Mouse (Mus musculus): ENCODE results near the gene Tmem201.
"Not testable (repeated sequence)": the region's sequence is repeated elsewhere in the genome, so short reads cannot be mapped to it uniquely, and the experiment has no call there.

Tmem201 gene

DNA sequence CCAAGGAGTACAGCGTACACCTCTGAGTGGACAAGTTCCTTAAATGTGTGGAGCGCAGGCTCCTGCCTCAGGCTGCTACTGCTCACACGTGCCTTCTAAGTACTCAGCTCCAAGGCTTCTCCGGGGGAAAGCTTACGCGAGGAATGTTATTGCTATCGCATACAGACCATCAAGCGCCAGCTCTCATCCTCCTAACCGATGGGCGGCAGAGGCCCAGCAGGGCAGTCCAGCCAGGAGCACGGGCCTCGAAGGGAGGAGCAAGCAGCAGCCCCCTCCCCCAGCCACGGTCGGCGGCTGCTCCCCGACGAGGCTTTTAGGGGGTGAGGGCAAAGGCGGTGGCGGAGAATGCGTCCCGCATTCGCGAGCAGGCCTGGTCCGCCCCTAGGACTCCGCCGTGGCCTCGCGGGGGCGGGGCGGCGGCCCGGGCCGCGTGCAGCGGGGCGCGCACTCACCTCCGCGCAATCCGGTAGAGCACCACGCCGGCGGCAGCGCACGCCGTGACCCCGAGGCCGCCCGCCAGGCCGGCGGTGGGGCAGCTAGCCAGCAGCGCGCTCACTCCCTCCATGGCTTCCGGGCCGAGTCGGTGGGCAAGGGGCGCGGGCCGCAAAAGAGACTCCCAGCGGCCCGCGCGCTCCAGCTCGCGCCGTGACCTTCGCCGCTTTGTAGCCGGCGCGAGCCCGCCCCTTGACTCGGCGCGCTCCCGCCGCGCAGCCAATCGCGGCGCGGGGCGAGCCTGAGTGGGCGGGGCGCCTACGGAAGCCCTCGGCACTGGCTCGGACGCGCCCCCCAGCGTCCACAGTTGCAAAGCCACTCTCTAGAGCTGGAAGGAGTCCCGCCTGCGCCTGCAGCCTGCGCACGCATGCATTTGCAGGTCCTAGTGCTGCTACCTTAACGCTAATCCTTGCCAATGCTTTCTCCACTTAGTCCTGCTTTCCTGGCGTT, at the start of gene Tmem201:
Tmem201 (minus strand) TSS at position 662 of the 942 bp plus-strand sequence.
- DNase-seq (ENCODE audit: low spot score), result peak; percentile 94

DNA sequence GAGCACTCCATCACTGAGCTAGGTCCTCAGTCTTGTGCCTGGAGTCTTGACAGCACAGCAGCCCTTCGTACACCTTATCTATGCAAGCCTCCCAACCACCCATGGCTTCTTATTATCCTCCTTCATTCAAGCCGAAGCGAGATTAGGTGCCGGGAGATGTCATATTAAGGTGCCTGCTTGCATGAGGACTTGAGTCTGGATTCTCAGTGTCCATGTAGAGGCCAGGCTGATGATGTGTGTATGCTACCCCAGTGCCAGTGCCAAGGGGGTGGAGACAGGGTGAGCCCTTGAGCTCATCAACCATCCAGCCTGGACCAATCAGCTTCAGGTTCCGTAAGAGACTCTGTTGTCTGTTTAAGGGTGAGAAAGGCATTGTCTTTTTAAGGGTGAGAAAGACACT, 47.1 kb upstream of the Tmem201 start:
- DNase-seq (ENCODE audit: low spot score), result no peak

DNA sequence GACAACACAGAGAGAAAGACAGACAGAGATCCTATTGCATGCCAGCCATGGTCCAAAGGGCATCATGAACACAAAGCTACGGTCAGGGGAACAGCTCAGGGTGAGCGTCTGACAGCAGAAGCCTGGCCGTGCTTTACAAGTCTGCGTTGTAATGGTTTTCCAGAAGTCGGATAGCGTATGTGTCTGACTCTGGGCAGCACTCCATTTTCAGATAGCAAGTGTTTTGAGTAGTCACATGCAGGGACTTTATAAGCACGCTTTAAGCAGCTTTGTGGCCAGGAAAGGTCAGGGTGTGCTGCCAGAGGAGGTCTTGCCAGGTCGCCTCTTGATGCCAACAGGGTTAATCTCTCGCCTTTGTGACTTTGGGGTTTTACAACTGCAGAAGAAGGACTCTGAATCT, 46.5 kb upstream of the Tmem201 start:
- DNase-seq (ENCODE audit: low spot score), result no peak

DNA sequence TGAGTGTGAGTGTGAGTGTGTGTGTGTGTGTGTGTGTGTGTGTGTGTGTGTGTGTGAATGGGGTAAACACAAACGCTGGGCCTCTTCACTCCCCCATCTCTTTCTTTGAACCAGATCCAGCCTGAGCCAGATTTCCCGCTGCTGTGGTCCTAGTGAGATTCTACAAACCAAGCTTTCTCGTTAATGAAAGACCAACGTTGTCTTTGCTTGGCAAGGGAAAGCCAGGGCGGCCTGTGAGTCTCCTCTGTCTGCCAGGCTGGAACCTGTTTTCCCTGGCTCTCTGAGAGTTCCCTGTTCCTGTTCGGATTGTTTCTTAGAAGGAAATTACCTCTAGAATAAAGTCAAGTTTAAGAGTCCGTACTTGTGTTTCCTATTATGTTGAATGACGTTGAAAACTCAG, 45.1 kb upstream of the Tmem201 start:
- no peak for DNase-seq (ENCODE audit: low spot score)

DNA sequence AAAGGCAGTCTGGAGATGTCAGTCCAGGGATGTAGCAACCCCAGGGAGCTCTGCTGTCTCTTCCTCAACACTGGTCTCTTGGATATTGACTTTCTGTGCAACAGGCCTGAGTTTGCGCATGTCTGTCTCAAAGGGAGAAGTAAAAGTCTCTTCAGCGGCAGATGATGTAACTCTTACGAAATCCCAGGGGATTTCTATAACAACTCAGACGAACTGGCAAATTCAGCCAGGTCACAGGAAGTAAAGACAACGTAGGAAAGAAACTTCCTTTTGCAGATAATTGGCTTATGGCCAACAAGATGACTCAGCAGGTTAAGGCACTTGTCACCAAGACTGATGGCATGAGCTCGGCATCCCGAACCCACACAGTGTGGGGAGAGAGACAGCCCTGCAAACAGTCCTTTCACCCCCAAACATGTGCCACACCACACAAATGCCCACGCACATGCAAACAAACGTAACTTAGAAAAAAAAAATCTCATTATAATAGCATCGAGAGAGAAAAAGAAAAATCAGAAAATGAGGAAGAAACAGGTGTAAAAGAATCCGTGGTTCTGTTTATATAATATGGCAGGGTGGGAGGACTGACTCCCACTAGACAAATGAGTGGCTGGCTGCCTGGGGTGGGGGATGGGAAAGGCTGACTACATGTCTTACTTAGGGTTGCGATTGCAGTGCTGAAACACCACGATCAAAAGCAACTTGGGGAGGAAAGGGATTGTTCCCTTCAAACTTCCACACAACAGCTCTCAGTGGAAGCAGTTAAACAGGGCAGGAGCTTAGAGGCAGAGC, 42.9 kb upstream of the Tmem201 start:
- no peak for DNase-seq (ENCODE audit: low spot score)

DNA sequence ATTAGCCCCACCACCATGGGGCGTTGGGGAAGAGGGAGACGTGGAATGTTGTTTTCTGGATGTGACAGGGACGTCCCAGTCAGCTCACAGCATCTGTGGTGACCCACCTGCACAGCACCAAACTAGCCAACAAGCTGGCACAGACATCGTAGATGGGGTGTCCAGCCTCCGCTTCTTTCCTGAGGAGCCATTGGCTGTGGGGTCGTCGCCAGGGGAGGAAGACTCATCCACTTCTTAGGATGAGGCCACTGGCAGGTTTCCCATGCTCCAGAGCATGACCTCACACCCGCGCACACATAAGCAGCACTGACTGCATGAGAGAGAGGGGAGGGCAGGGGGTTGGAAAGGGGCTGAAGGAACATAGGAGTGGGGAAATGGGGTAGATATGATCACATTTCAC, 42.1 kb upstream of the Tmem201 start:
- no peak for DNase-seq (ENCODE audit: low spot score)

DNA sequence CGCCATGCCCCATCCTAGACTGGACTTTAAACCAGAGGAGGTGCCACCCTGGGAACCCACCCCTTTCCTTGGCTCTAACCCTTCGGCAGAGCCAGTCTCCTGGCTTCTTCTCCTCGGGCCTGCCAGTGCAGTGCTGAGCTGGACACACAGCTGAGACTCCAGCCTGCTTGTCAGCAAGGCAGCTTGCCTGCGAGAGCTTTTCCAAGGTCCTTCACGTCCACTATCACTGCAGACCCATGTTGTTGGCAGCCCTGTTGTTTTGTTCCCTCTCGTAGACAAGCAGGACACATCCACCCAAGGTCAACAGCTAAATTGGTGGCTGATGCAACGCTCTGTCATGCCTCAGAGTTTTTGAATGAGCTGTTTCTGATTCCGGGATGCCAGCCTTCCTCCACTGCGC, 39.3 kb upstream of the Tmem201 start:
- DNase-seq (ENCODE audit: low spot score), result no peak

DNA sequence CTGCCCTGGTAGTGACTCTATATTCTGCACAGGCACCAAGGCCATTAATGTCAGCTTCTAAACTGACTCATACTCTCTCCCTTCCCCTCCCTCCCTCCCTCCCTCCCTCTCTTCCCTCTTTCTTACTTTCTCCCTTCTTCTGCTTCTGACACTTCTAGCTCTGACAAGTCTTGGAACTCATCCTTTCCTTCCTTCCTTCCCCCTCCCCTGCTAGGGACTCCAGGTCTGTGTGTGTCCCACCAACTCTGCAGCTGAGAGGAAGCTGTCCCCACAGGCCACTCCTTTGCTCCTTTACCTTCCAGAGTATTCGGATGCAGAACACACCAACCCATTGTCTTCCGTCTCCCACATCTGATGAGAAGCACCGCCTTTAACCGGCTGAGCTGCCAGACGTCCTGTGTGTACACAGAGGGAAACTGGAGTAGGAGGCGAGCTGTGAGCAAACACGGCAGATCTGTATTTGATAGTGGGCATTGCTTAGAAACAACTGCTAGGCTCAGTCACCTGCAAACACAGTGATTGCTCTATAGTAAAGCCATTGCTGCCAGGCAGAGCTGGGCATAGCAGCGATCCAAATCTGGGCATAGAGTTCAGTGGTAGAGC, 38.0 kb upstream of the Tmem201 start:
- DNase-seq (ENCODE audit: low spot score), result no peak

DNA sequence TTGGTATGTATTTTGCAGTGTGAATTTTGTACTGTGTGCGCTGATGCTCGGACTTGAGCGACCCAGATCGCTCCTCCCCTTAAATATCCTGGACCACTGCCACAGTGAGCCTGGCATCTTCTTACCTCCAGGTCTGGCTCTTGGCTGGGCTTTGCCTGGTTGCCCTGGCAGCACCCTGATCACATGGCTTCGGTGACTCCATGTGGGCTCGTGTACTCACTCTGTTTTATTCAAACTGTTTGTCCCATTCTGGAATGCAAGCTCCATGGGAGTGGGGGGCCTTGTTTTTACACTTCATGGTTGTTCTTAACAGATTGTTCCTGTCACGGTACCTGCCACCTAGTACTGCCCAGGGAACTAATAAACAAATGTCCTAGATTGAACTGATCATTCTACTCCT, 37.5 kb upstream of the Tmem201 start:
- DNase-seq (ENCODE audit: low spot score), result no peak

DNA sequence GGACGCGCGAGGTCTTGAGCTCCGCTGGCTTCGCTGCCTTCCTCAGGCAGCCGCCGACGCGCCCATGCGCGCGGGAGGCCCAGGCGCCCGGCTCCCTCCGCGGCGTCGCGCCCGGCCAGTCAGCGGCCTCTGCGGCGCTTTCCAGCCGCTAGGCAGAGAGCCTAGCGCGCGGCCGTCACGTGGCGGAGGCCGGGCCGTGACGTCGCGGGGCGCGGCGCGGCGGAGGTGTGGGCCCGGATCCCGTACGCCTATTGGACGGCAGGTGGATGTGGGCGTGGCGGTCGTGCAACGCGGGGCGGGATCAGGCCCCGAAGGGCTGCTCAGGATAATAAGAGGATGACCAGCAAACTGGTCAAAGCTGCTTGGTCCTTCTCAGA, 36.2 kb upstream of the Tmem201 start, which contains the start of gene Slc25a33:
Slc25a33 (minus strand) TSS at position 184 of the 377 bp plus-strand sequence.
- DNase-seq (ENCODE audit: low spot score), result peak; percentile 91

DNA sequence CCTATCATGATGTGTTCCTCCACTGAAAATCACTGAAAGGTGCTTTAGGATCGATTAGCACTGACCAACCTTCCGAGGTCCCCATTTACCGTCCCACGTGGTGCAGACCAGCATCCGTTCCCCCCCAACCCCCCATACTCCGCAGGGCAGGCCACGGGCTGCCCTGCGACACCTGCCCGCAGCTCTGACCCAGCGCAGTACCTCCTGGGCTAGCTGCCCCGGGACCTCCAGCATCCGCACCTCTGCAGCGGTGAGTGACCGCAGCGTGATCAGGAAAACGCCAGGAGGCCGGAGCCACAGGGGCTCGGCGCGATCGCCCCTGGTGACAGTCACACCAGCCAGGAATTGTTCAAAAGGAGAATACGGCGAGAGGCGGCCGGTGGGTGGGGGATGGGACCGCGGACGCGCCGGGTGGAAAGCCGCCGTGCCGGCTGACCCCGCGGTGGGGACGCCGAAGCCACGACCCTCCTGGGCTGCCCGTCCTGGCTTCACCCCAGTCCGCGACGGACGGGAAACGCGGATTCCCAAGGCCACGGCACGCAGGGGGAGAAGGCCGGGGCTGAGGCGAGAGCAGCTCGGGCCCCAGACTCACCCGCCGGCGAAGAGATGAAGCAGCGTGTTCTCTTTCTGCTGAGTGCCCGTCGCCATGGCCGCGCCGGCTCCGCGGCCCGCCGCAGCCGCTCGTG, 35.7 kb upstream of the Tmem201 start:
- no peak for DNase-seq (ENCODE audit: low spot score)

DNA sequence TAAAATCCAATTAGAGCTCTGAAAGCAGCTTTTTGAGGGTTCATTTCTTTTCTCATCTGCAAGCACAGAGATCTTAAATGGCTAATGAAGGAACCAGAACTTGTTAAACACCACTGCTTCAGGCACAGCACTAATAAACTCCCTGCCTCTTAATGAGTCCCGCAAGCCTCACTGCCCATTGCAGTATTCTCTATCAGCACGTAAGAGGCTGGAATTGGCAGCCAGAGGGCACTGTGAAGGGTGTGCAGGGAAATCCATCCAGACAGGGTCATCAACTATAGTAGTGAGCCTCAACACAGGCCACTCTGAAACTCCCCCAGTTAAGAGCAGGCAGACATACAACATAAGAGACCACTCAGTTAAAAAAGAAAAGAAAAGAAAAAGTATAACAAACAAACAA, 34.5 kb upstream of the Tmem201 start:
- DNase-seq (ENCODE audit: low spot score), result no peak

DNA sequence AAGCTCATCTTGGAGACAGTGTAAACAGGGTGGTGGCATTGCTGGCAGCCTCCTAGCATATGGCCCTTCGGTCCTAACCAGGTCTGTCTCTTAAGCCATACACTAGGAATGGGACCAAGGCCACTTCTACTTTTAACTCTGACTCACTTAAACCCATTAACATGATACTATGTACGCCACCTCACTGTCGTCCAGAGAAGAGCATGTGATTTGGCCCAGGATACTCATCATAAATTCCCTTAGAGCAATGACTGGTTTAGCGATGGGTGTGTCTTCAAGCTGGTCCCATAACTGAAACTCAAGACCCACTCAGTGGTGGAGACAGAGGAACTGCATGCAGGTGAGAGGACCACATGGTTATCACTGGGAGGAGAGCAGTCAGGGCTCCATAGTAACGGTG, 27.4 kb upstream of the Tmem201 start:
- DNase-seq (ENCODE audit: low spot score), result no peak

DNA sequence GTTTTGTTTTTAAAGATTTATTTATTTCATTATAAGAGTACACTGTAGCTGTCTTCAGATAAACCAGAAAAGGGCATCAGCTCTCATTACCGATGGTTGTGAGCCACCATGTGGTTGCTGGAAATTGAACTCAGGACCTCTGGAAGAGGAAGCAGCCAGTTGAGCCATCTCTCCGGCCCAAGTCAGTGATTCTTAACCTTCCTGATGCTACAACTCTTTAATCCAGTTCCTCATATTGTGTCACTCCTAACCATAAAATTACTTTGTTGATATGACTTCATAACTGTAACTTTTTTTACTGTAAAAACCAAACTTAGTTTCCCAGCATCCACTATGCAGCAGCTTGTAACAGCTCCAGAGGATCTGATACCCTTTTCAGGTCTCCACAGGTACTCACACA, 25.5 kb upstream of the Tmem201 start:
- DNase-seq (ENCODE audit: low spot score), result no peak

DNA sequence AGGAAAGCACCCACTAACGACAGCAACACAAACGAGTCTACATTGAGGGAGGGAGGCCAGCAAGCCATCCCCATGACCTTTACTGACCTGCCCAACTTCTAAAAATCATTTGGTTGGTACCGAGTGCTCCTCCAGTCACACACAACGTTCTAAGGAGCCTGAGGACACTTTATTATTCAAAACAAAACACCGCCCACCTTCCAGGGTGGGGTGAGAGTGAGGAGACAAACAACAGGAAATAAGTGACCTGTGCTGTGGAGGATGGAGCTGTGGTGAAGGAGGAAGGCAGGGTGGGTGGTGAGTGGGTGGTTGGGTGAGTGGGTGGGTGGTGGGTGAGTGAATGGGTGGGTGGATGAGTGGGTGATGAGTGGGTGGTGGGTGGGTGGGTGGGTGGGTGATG, 21.7 kb upstream of the Tmem201 start:
- no peak for DNase-seq (ENCODE audit: low spot score)

DNA sequence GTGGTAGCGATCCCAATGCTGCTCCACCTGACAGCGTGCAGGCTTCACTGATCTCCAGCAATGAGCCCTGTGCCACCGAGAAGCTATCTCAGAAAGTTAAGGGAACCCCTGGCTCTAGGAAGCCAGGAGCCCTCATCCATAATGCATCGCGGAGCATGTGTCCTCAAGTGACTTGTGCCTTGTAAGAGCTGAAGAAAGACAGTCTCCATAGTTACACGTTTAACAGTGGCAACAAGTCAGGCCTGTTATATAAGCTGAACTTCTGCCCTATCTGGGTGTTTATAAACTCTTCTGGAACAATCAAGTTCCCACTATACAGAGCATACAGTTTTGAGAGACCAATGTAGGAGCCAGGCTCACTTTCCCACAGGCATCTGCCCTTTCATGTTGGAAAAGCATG, 20.6 kb upstream of the Tmem201 start:
- DNase-seq (ENCODE audit: low spot score), result no peak

DNA sequence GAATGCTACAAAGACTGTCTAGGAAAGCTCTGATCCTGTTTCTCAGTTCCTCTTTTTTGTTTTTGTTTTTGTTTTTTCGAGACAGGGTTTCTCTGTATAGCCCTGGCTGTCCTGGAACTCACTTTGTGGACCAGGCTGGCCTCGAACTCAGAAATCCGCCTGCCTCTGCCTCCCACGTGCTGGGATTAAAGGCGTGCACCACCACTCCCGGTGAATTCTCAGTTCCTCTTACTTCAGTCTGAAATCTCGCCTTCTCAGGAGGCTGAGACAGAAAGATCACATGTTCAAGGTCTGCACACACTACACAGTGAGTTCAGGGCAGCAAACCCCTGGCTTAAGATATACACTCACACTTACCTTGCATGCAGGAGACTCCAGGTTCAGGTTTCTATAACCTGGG, 18.7 kb upstream of the Tmem201 start:
- DNase-seq (ENCODE audit: low spot score), result not testable (repeated sequence)

DNA sequence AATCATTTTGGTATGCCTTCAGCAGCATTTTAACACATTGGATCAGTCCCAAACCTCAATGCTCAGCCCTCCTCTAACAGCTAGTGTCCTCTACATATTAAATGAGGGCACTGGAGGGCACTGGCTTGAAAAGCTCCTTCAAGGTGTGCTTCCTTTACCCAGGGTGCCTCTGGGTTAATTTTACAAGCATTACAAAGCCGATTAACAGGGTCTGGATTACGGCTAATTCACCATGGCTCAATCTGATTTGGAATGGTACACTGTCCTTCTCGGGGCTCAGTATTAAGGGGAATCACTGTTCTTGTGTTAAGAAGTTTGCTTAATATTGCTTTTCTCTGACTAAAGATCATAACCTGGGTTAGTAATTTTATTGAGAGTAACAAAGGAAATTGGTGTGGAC, 15.0 kb upstream of the Tmem201 start:
- DNase-seq (ENCODE audit: low spot score), result no peak

DNA sequence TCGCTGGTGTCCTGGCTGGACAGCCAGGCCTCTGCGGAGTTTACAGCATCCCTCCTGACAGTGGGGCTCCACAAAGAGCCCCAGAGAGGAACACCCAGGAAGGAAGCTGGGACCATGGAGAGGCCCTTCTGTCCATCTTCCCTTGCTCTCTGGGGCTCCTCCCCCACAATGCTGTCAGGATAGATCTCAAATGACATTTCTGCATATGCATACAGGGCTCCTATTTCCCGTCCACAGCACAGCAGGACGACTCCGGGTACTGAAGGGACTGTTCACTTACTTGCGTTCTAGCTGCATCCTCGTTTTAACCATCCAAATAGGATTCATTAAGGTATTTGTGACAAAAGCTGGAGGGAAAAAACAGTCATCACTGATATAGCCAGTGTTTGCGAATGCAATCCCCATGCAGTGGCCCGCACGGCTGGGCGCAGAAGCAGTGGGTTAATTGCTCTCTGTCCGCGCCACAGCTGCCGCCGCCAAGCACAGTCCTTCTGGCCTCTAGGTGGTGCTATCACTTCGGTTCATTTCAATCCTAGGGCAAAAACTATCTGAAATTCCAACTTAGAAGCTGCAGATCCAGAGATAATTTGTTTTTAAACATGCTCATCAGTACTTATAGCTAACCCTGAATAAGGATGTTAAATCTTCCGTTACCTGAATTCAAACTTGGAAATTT, 14.4 kb upstream of the Tmem201 start:
- no peak for DNase-seq (ENCODE audit: low spot score)

DNA sequence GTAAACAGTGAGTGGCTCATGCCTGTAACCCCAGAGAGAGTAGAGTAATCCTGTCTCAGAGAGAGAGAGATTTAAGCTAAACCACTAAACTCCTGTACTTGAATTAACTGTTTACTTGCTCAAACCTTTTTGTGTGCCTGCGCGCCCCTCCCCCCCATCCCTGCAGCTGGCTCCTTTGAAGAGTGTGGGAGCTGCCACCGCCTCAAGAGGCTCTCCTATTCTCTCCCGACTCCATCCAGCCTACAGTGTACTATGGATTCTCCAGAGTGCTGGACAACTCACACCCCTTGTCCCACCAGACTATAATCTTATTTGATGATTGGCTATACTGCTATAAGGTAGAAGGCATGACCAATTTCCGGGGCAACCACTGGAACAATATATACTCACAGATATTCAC, 12.8 kb upstream of the Tmem201 start:
- no peak for DNase-seq (ENCODE audit: low spot score)

DNA sequence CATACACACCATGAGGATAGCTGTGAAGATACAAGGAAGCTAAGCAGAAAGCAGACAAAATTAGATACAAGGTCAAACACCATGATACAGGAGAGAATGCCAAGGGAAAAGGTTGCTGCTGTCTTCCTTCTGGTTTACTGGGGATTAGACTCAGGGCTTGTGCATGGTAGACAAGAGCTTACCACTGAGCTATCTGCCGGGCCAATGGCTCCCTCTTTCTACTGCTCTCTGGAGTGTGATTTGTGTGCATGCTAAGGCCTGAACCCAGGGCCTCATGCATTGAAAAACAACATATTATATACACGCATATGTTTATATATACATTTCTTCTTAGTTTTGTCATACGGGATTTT, 11.8 kb upstream of the Tmem201 start:
- DNase-seq (ENCODE audit: low spot score), result not testable (repeated sequence)
